Mouse (Mus musculus) intestine, postnatal 0 days (tissue): ENCODE data around the gene Hcar2. TPM values are rescaled to one million over a fixed set of nuclear protein-coding genes. Genes with fewer than 3 reads are reported as not detected.
A peak's percentile ranks its signal among the peaks of the same experiment; 100 is the strongest.

Source experiments
- ATAC-seq: fragments of 200-750 bp; cut with Nextera tagmentation; 2 replicates; pipeline ENCODE4 v1.8.0; 2017; ENCODE audit warnings: mild to moderate bottlenecking, moderate TSS enrichment, moderate library complexity
- H3K27ac ChIP-seq: fragments of 300-500 bp; sonication (generic); 2 replicates; pipeline ENCODE4 v1.5.1; 2014; ENCODE audit warnings: mild to moderate bottlenecking, low read depth, low read length, moderate library complexity
- H3K27me3 ChIP-seq: fragments of 300-500 bp; sonication (generic); replicated peaks from 2 replicates; pipeline ENCODE4 v1.6.1; 2014; ENCODE audit warnings: low read length, mixed read lengths; ENCODE audit not compliant: control insufficient read depth, insufficient read depth
- H3K36me3 ChIP-seq: fragments of 300-500 bp; sonication (generic); 2 replicates; pipeline ENCODE4 v1.6.1; 2014; ENCODE audit warnings: mild to moderate bottlenecking, moderate library complexity; ENCODE audit not compliant: control insufficient read depth, insufficient read depth
- H3K4me1 ChIP-seq: fragments of 300-500 bp; sonication (generic); replicated peaks from 2 replicates; pipeline ENCODE4 v1.6.1; 2014; ENCODE audit warnings: antibody characterized with exemption, low read length, mixed read lengths; ENCODE audit not compliant: control insufficient read depth, insufficient read depth
- H3K4me2 ChIP-seq: fragments of 300-500 bp; sonication (generic); replicated peaks from 2 replicates; pipeline ENCODE4 v1.6.1; 2014; ENCODE audit warnings: low read depth, mild to moderate bottlenecking, moderate library complexity
- H3K4me3 ChIP-seq: fragments of 300-500 bp; sonication (generic); 2 replicates; pipeline ENCODE4 v1.5.1; 2014; ENCODE audit warnings: low read depth, low read length
- H3K9ac ChIP-seq: fragments of 300-500 bp; sonication (generic); 2 replicates; pipeline ENCODE4 v1.6.1; 2014; ENCODE audit warnings: mild to moderate bottlenecking, low read depth, low read length
- H3K9me3 ChIP-seq: fragments of 300-500 bp; sonication (generic); 2 replicates; pipeline ENCODE4 v1.6.1; 2016; ENCODE audit warnings: mixed run types; ENCODE audit not compliant: control insufficient read depth
- CTCF ChIP-seq: sonication (generic); IDR thresholded peaks from 2 replicates; pipeline ENCODE4 v1.5.1; 2016; ENCODE audit warnings: low read depth, mild to moderate bottlenecking, control low read depth, antibody characterized with exemption, moderate library complexity
- WGBS: fragments of 180-500 bp; shearing (Covaris S2); extraction: QIAGEN DNeasy Blood & Tissue Kit; methylation state at CpG from one replicate; pipeline ENCODE4 v1.1.7; 2014; 5-methylcytosine and 5-hydroxymethylcytosine counted together
- polyA plus RNA-seq: library from polyadenylated mRNA; unstranded; fragments of >200 nt; fragmentation: Nextera tagmentation; extraction: Ambion mirVana; gene quantifications from 2 replicates; pipeline ENCODE4 v1.2.1, GENCODE M21; 2015

The Hcar2 gene
- polyA plus RNA-seq, 1 experiment from 2014 or later, result 0.16 TPM

- TF ChIP-seq CTCF, result no peak
- no peak overlapping the region for H3K4me2 ChIP-seq
- 34% methylated on average over 2 of the region's 2 CpGs for WGBS
- no peak overlapping the region for H3K4me3 ChIP-seq
- H3K27me3 ChIP-seq, result no peaks in the 10 kb centered on the region
- H3K9ac ChIP-seq, result no peak overlapping the region
- no peak for ATAC-seq
- no peaks in the 10 kb centered on the region for H3K9me3 ChIP-seq
- no peaks in the 10 kb centered on the region for H3K4me1 ChIP-seq
- H3K27ac ChIP-seq, result no peak overlapping the region
- H3K36me3 ChIP-seq, result no peaks in the 10 kb centered on the region
Observed at GRCm38 (mm10) chr5:123851398-123851797, 13.9 kb downstream of the Hcar2 start.

GRCm38 (mm10) chr5:123844316-123844715, 21.0 kb downstream of the Hcar2 start:
- Histone ChIP-seq H3K27ac (no peak overlapping the region), H3K4me3 (no peak overlapping the region), H3K4me2 (no peak overlapping the region), H3K9ac (no peak overlapping the region), H3K4me1 (no peaks in the 10 kb centered on the region), H3K9me3 (no peaks in the 10 kb centered on the region), H3K27me3 (no peaks in the 10 kb centered on the region), H3K36me3 (no peaks in the 10 kb centered on the region)
- WGBS, result 73% methylated on average over 14 of the region's 14 CpGs
- no peak for ATAC-seq
- TF ChIP-seq CTCF, result no peak

GRCm38 (mm10) chr5:123843816-123844215, 21.5 kb downstream of the Hcar2 start:
- Histone ChIP-seq H3K9ac (no peak overlapping the region), H3K4me2 (no peak overlapping the region), H3K36me3 (no peaks in the 10 kb centered on the region), H3K9me3 (no peaks in the 10 kb centered on the region), H3K4me1 (no peaks in the 10 kb centered on the region), H3K27ac (no peak overlapping the region), H3K27me3 (no peaks in the 10 kb centered on the region), H3K4me3 (no peak overlapping the region)
- 62% methylated on average over 4 of the region's 4 CpGs for WGBS
- no peak for TF ChIP-seq CTCF
- ATAC-seq, result no peak

- no peak overlapping the region for H3K4me3 ChIP-seq
- 70% methylated on average over 3 of the region's 3 CpGs for WGBS
- TF ChIP-seq CTCF, result no peak
- no peak overlapping the region for H3K4me2 ChIP-seq
- H3K27ac ChIP-seq, result no peak overlapping the region
- no peaks in the 10 kb centered on the region for H3K27me3 ChIP-seq
- H3K36me3 ChIP-seq, result no peaks in the 10 kb centered on the region
- no peak for ATAC-seq
- no peak overlapping the region for H3K9ac ChIP-seq
- H3K9me3 ChIP-seq, result no peaks in the 10 kb centered on the region
- H3K4me1 ChIP-seq, result no peaks in the 10 kb centered on the region
Observed at GRCm38 (mm10) chr5:123842935-123843282, 22.4 kb downstream of the Hcar2 start.

- Histone ChIP-seq H3K4me3 (no peak overlapping the region), H3K27ac (no peak overlapping the region), H3K9ac (no peak overlapping the region), H3K9me3 (no peaks in the 10 kb centered on the region), H3K27me3 (no peaks in the 10 kb centered on the region), H3K36me3 (no peaks in the 10 kb centered on the region), H3K4me2 (no peak overlapping the region), H3K4me1 (no peaks in the 10 kb centered on the region)
- 50% methylated on average over 11 of the region's 11 CpGs for WGBS
- TF ChIP-seq CTCF, result no peak
- ATAC-seq, result peak; percentile 66
Observed at GRCm38 (mm10) chr5:123842221-123842934, 22.9 kb downstream of the Hcar2 start.

GRCm38 (mm10) chr5:123837371-123837770, 27.9 kb downstream of the Hcar2 start:
- no peaks in the 10 kb centered on the region for H3K36me3 ChIP-seq
- H3K27me3 ChIP-seq, result no peaks in the 10 kb centered on the region
- H3K4me1 ChIP-seq, result no peaks in the 10 kb centered on the region
- no peak overlapping the region for H3K9ac ChIP-seq
- no peak overlapping the region for H3K27ac ChIP-seq
- ATAC-seq, result no peak
- WGBS, result 44% methylated on average over 4 of the region's 4 CpGs
- no peak for TF ChIP-seq CTCF
- no peak overlapping the region for H3K4me2 ChIP-seq
- no peaks in the 10 kb centered on the region for H3K9me3 ChIP-seq
- H3K4me3 ChIP-seq, result no peak overlapping the region
